Mouse (Mus musculus) kidney, adult 2 months (tissue): ENCODE data around the gene Smpdl3a.

Experiments
- CTCF ChIP-seq: fragments of 200-500 bp; conservative IDR thresholded peaks from 2 replicates; pipeline ENCODE4 v1.5.1; 2011; ENCODE audit warnings: low read depth, mild to moderate bottlenecking, control low read depth, low read length, moderate library complexity, mixed read lengths; ENCODE audit not compliant: insufficient read depth, insufficient read length
- POLR2A ChIP-seq: fragments of 200-500 bp; IDR thresholded peaks from one replicate; pipeline ENCODE4 v1.6.1; 2011; ENCODE audit warnings: low read depth, low read length, control low read depth

GRCm38 (mm10) chr10:57829621-57830020 is 35.5 kb downstream of the Smpdl3a start:
- TF ChIP-seq POLR2A: no peak
- no peak for TF ChIP-seq CTCF
